Mouse (Mus musculus) heart, embryonic 16.5 days (tissue): ENCODE measurements around the gene 4931406C07Rik. TPM values are rescaled to one million over a fixed set of nuclear protein-coding genes. Genes with fewer than 3 reads are reported as not detected.
A peak's percentile ranks its signal among the peaks of the same experiment; 100 is the strongest.

ENCODE experiments used
- ATAC-seq: fragments of 200-750 bp; cut with Nextera tagmentation; replicated peaks from 2 replicates; pipeline ENCODE4 v1.8.0; 2017; ENCODE audit warnings: moderate number of reproducible peaks; ENCODE audit not compliant: insufficient read depth, low FRiP score; ENCODE audit errors: extremely low read depth
- H3K27ac ChIP-seq: fragments of 300-500 bp; sonication (generic); 2 replicates; pipeline ENCODE4 v1.5.1; 2014; ENCODE audit warnings: mild to moderate bottlenecking, low read length, control low read depth, moderate library complexity
- H3K27me3 ChIP-seq: fragments of 300-500 bp; sonication (generic); 2 replicates; pipeline ENCODE4 v1.6.1; 2014; ENCODE audit warnings: low read length, mixed read lengths; ENCODE audit not compliant: control insufficient read depth, insufficient read depth
- H3K36me3 ChIP-seq: fragments of 300-500 bp; sonication (generic); 2 replicates; pipeline ENCODE4 v1.6.1; 2014; ENCODE audit not compliant: control insufficient read depth, insufficient read depth
- H3K4me1 ChIP-seq: fragments of 300-500 bp; sonication (generic); 2 replicates; pipeline ENCODE4 v1.6.1; 2014; ENCODE audit warnings: low read length, mixed read lengths; ENCODE audit not compliant: control insufficient read depth, insufficient read depth
- H3K4me2 ChIP-seq: fragments of 300-500 bp; sonication (generic); 2 replicates; pipeline ENCODE4 v1.6.1; 2014; ENCODE audit warnings: low read depth, mild to moderate bottlenecking, control low read depth, low read length
- H3K4me3 ChIP-seq: fragments of 300-500 bp; sonication (generic); 2 replicates; pipeline ENCODE4 v1.5.1; 2014; ENCODE audit warnings: mild to moderate bottlenecking, control low read depth, low read length
- H3K9ac ChIP-seq: fragments of 300-500 bp; sonication (generic); 2 replicates; pipeline ENCODE4 v1.6.1; 2014; ENCODE audit warnings: low read length, control low read depth
- H3K9me3 ChIP-seq: fragments of 300-500 bp; sonication (generic); replicated peaks from 2 replicates; pipeline ENCODE4 v1.6.1; 2016; ENCODE audit warnings: low read length; ENCODE audit not compliant: control insufficient read depth
- WGBS: fragments of 180-500 bp; shearing (Covaris S2); extraction: QIAGEN DNeasy Blood & Tissue Kit; methylation state at CpG from one replicate; pipeline ENCODE4 v1.1.7; 2014; 5-methylcytosine and 5-hydroxymethylcytosine counted together
- microRNA-seq: library from miRNA; unstranded; fragments of <30 nt; microRNA quantifications from one replicate; pipeline ENCODE4, GENCODE M21; 2017
- polyA plus RNA-seq: library from polyadenylated mRNA; unstranded; fragments of >200 nt; fragmentation: Nextera tagmentation; extraction: Ambion mirVana; gene quantifications from 2 replicates; pipeline ENCODE4 v1.2.1, GENCODE M21; 2015

4931406C07Rik gene
- polyA plus RNA-seq, 1 experiment from 2014 or later, result 6.2 TPM

DNA sequence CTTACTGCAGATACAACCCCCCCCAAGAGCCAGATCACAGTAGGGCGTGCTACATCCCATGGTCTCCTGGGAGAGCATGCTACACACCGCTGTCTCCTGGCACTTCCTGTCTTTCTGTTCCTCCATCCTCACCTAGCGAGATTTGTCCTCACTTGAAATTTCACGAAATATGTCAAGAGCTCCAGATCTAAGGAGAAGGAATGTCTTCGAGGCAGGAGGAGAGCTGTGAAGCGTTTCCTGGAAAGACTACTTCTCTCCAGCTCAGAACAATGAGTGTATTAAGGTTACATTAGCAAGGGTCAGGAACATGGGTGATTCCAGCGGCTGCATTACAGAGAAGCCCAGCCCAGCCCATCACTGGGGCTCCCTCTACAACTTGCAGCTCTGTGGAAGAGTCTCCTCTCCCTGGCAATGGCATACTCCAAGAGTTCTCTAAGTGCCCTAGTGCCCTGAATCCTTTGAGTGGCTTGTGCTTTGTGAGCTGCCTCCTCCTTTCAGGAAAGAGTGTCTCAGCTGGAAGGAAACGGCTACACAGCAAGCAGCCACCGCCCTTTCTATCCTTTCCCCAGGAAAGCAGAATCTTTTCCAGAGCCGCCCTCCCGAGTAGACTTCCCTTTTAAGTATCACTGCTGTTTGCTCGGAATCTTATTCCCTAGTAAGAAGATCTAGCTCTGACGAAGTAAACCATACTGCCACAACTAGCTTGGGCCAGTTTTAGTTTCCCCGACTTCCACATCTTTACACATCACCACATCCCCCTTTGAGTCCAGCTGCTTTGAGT, 68.5 kb downstream of the 4931406C07Rik start:
- H3K4me1 ChIP-seq, result peaks cover 6% of the 10 kb centered on the region
- no peaks in the 10 kb centered on the region for H3K36me3 ChIP-seq
- WGBS, result 43% methylated on average over 14 of the region's 14 CpGs
- peak overlapping the region; percentile 6; the same call in 1 of the 2 replicates for H3K27ac ChIP-seq
- H3K27me3 ChIP-seq, result no peaks in the 10 kb centered on the region
- no peak overlapping the region for H3K4me3 ChIP-seq
- no peak overlapping the region for H3K9ac ChIP-seq
- no peak for ATAC-seq
- H3K4me2 ChIP-seq, result no peak overlapping the region
- no peaks in the 10 kb centered on the region for H3K9me3 ChIP-seq

DNA sequence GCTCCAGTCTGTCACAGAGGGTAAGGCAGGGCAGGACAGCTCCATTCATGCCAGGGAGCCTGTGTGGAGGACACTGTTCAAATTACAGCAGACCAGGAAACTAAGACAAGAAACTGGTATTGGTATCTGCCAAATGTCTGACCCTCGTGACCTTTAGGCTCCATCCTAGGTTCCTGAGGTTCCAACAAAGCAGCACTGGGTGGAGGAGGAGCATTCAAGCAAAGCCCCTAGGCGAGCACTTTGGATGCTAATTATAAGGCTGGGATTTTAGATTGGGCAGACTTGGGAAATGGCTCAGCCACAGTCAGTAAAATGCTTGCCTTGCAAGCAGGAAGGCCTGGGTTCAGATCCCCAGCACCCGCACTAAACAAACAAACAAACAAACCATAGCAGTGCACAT, 70.3 kb downstream of the 4931406C07Rik start:
- WGBS, result 79% methylated on average over 3 of the region's 3 CpGs

DNA sequence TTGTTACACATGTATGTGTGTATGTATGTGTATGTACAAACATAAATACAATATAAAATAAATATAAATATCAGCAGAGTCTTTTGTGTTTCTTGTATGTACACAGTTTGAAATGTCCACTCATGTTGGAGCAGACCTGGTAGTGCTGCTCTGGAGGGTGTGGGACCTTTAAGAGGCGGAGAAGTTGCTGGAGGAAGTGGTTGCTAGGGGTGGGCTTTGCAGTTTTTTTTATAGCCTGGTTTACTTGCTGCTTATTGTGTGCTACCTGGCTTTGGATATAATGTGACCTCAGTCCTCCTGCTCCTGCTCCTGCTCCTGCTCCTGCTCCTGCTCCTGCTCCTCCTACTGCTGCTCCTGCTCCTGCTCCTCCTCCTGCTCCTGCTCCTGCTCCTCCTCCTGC, 72.6 kb downstream of the 4931406C07Rik start:
- Histone ChIP-seq H3K4me2 (no peak overlapping the region), H3K27me3 (no peaks in the 10 kb centered on the region), H3K4me1 (peaks cover 6% of the 10 kb centered on the region), H3K36me3 (no peaks in the 10 kb centered on the region), H3K27ac (no peak overlapping the region), H3K9me3 (0 out of 2 replicates have a peak, but pooled peaks cover 2% of the 10 kb centered on the region), H3K4me3 (no peak overlapping the region), H3K9ac (no peak overlapping the region)
- 65% methylated on average over 1 of the region's 1 CpGs for WGBS
- ATAC-seq, result no peak

More for the DNA sequence above, 70.3 kb downstream of the 4931406C07Rik start:
- Histone ChIP-seq H3K27ac (no peak overlapping the region), H3K4me3 (no peak overlapping the region), H3K4me2 (no peak overlapping the region), H3K9ac (no peak overlapping the region), H3K36me3 (no peaks in the 10 kb centered on the region), H3K9me3 (0 out of 2 replicates have a peak, but pooled peaks cover 2% of the 10 kb centered on the region), H3K4me1 (peaks cover 6% of the 10 kb centered on the region), H3K27me3 (no peaks in the 10 kb centered on the region)
- no peak for ATAC-seq

Small RNA genes within 50 kb of the gene (microRNA-seq; reads per million reads assigned to microRNA genes)
- gene Gm49349 (not detected), gene mmu-mir-7650 (not detected)

Other genes starting within 250 kb of the 4931406C07Rik start
- not detected in 2 replicates for gene Hephl1, start 194.3 kb downstream of the 4931406C07Rik start, polyA plus RNA-seq
- 1.4 and 1.6 TPM in 2 replicates for gene Vstm5, start 67.4 kb downstream of the 4931406C07Rik start, polyA plus RNA-seq
- gene Med17, start 26.5 kb downstream of the 4931406C07Rik start, polyA plus RNA-seq, result 19.9 and 21.1 TPM in 2 replicates
- gene Taf1d, start 234 bp downstream of the 4931406C07Rik start, polyA plus RNA-seq, result 40.8 and 47.4 TPM in 2 replicates
- gene Cep295, start 51.3 kb upstream of the 4931406C07Rik start, polyA plus RNA-seq, result 7.9 and 8.8 TPM in 2 replicates
- gene Smco4, start 187.0 kb upstream of the 4931406C07Rik start, polyA plus RNA-seq, result 1.5 TPM in 2 replicates